Mouse (Mus musculus) spleen, postnatal 14 days (tissue): ENCODE results near the gene Selenom.

Source experiments
- DNase-seq, 2 experiments: peaks; one replicate each; pipeline ENCODE4 v3.0.0; 2021 to 2022; ENCODE audit warnings: low spot score in 2 of 2

Selenom gene

DNA sequence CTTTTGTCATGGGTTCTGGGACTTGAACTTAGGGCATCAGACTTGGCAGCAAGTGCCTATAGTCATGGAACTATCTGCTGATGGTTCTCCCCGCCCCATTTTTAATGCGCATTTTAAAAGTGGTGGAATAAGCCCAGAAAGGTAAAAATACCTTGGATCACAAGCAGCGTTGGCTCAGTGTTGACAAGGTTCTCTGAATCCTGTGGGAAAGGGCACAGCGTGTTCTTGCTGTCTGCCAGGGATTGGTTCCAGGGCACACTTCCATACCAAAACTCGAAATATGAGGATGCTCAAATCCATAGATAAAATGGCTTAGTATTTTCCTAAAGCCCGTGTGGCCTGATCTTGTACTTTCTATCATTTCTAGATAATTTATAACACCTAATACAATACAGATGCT is 1.2 kb upstream of the Selenom start:
- no peak for DNase-seq

DNA sequence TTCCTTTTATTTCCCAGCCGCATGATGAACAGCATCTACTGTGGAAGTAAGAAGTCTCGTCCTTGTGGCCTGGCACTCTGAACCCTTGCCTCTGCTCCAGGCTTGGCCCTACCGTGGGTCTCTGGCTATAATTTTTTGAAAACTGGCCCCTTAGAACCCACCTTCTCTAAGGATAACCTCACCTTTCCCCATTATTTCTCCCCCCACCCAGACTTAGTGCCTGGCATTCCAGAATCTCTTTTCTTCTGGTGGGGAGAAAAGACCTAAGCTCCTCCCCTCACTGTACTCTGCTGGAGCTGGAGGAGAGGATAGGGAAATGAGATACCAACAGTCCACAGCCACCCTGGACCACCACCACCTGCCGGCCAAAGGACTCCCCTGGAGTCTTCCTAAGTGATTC is 732 bp downstream of the Selenom start:
- no peak for DNase-seq

DNA sequence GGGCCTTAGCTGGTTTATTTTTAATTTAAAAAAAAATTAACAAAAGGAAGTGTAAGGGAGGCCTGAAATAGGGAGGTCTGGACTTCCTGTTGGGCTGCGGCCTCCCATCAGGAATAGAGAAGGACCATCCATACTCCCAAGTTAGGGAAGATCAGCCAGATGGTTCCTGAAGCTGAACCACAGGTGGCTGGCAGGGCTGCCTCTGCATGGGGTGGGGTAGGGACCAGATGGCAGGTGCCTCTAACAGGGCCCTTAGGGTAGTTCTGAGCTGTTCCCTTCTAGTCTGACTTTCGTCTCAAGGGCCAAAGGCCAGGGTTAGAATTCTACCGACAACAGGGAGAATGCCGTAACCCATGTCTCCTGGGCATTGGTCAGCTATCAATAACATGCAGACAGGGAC is 1.2 kb downstream of the Selenom start:
- DNase-seq: no peak

DNA sequence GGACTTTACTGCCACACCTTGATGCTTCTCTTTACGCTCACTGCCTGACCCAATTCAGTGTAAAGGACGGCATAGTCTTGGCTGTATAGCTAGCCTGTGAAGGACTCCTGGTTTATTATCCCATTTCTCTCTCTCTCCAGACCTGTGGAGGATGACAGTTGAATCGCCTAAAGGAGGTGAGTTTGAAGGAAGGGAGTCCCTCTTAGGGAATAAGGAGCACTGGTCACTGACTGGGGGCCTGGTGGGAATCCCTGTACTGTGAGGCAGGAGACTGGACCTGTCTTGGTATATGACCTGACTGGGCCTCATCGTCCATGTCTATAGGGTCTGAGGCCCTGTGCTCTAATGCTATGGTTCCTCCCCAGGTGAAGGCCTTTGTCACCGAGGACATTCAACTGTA is 1.6 kb downstream of the Selenom start:
- DNase-seq: no peak

DNA sequence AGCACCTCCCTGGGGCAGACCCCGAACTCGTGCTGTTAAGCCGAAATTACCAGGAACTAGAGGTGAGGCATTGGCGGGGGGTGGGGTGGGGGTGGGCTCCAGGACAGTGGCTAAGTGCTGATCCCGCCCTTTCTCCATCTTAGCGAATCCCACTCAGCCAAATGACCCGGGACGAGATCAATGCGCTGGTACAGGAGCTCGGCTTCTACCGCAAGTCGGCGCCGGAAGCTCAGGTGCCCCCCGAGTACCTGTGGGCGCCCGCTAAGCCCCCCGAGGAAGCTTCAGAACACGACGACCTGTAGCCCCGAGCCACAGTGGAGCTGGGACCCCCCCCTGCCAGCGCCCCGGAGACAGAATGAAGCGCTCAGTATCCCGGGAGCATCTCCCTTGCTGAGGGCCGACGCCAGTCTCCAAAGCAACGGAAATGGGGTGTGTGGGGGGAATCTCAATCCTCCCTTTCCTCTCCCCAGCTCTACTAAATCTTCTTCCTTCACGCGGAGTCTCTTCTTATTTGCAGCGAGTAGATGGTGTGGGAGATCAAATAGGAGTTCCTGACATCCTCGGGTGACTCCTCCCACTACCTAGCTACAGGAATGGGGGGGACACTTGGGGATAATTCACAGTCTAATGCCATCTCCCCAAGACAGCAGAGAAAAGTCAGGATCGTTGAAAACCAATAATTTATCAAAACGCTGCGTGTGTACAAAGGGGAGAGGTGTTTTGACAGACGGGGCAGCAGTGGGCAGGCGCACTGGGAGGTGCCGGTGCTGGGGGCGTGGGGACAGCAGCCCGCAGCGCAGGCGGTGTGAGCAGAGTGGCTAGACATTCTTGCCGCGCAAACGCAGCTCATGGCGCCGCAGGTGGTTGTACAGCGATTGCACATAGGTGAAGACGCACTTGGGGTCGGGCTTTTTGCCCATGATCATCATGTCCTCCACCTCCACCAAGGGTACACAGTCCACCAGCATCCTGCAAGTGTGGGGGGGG is 2.7 kb downstream of the Selenom start:
- no peak for DNase-seq

DNA sequence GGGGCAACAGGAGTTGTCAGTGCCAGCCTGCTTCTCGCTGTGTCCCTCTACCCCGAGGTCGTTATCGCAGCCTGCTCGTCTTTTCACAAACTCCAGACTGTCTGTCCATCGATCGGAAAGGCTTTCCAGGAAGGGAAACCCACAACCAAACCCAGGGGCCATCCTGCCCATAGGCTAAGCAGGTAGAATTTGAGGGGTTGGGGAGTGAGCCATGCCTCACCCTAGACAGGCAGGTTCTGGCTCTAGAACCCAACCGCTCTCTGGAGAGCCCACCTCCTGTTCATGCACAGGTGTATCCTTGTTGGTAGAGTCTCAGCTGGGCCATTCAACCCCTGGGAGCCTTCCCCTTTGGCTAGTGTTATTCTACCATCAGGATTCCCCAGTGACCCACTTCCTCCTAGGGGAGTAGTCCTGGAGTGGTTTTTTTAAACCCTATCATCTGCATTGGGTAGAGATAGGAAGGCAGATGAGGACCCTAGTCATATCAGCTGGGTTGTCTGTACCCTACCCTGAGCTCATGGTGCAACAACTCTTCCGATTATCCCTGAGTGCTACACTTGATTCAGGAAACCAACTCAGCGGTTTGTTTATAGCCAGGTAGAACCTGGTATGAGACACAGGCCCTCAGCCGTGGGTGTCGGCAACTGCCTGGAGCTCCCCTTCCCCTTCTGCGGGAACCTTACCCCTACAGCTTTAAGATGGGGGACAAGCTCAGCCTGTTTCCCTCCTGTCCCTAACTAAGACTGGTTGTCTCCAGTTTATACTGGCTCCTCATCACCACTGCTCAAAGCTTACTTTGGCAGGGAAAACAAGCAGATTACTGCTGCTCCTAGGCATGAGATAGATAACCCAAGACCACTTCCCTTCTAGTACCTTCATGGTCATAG is 3.6 kb downstream of the Selenom start:
- no peak for DNase-seq

DNA sequence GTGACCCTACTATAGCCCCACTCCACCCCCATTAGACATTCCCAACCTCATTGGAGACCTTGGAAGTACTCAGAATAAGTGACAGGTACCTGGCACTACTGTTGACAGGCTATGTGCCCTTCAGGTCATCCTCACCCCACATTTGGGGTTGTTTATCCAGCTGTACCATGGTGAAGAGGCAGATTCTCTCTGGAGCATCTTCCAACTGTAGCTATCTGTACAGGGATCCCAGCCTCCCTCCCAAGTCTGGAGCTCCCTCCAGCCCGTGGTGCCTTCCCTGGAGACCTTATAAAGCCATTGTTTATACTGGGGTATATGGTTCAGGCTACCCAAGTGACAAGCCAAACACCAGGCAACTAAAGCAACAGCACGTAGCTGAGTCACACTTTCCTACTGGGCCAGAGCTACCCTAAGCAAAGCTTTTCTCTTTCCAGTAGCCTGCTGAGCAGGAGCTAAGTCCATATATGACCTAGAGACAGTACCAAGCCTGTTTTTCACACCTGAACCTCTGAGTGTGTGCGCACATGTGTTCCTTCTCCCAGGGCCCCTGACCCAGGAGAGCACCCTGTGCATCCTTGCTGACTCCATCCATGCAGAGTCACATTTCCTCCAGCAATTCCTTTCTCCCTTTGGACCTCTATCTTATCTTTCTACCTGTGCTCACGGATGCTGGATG is 4.7 kb downstream of the Selenom start:
- no peak for DNase-seq

DNA sequence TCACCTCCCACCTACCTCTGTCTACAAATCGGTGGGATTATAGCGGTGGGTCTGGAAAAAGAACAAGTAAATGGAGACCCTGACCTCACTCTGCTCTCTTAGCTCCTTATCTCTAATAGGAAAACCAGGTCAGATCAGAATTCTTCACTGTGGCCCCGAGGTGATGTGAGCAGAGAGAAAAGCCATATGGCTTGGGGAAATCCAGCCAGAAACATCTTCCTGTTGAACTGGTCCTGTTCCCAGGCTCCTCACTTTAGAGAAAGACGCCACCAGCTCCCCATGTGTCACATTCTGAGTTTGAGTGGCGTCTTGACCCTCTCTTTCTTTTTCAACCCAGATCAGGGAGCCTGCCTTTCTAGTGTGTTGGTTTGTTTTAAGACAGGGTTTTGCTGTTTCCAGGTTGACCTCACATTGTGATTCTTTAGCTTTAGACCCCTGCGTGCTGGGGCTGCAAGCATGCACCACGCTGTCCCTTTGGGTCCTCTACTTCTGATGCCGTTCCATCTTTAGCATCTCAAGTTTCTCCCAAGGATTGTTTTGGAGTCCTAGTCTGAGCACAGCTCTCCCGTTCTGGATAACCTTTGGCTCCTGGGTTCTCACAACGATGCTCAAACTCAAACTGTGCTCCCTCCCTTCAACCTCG is 5.4 kb downstream of the Selenom start:
- no peak for DNase-seq

DNA sequence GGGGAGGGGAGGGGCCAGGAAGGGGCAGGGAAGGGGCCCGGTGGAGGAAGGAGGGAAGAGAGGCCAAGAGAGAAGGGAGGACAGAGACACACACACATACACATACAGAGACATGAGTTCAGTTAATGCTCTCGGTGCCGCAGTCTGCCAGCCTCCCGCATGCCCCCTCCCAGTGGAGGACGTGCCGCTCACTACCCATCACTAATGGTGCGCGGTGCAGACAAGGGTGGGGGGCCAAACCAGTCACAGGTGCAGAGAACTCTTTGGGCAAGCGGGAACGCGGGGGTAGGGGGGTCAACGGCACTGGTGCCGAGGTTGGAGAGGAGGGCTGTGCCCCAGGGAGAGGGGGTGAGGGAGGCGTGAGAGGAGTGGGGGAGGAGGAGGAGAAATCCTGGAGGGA is 6.4 kb downstream of the Selenom start:
- DNase-seq: no peak

DNA sequence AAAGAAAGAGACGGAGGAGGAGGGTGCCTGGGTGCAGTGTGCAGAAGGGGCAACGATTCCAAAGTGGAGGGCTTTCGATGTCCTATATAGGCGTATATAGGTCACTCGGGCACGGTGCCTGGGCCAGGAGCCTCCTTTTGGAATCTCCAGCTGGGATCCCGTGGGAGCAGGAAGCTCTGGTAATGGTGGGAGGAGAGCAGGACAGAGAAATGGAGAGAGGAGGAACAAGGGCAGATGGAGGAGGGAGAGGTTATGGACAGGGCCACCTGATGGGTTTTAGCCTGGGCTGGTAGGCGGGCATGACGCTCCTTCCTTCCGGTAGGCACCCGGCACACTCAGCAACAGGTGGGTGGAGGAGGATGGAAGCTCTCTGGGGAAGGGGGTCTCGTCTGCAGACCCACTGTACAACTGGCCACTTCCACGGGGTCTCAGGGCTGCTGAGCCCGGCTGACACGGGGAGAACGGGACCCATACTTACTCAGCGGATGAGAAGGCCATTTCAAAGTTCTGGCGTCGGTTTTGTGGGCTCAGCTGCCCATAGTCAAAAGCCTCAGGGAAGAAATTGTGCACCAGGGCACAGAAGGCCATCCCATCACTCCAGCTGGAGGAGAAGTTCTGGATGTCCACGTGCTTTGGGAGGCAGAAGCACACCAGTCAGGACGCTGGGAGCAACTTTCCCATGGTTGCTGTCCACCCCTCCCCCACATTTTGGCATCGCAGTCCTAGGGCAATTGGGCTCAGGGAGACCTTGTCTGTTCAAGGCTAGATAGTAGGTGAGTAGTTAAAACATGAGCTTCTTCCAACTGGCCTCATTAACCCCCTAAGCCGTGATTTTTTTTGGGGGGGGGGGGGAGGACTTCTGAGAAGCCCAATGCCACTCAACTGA is 7.1 kb downstream of the Selenom start:
- DNase-seq: no peak

DNA sequence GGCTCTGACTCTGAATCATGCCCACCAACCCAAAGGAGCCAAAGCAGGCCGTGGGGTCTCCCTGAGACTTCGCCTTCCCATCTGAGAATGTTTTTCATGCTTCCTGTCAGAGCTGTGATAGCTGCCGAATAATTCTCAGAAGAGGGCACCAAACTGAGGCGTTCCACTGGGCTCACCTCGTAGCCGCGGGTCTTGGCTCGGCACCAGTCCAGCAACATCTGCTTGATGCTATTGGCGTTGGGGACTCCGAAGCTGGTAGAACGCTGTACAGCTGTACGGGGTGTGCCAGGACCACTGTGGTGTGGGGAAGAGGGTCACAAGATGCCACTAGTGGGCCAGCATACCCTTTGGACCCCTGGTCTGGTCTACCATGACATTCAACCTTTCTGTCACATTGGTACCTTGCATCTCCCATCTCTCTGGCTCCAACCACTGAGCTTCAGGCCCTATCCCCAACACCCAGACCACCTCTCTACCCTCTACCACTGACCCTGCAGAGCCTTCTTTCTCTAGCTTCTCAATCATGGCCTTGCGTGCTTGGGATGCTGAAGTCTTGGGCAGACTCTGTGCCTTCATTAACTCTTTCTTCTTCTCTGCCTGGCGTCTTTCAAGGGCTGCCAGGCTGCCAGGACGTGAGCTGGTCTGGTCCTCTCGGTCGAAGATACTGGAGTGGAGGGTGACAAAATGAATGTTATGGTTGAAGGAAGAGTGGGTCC is 8.0 kb downstream of the Selenom start:
- DNase-seq: no peak

DNA sequence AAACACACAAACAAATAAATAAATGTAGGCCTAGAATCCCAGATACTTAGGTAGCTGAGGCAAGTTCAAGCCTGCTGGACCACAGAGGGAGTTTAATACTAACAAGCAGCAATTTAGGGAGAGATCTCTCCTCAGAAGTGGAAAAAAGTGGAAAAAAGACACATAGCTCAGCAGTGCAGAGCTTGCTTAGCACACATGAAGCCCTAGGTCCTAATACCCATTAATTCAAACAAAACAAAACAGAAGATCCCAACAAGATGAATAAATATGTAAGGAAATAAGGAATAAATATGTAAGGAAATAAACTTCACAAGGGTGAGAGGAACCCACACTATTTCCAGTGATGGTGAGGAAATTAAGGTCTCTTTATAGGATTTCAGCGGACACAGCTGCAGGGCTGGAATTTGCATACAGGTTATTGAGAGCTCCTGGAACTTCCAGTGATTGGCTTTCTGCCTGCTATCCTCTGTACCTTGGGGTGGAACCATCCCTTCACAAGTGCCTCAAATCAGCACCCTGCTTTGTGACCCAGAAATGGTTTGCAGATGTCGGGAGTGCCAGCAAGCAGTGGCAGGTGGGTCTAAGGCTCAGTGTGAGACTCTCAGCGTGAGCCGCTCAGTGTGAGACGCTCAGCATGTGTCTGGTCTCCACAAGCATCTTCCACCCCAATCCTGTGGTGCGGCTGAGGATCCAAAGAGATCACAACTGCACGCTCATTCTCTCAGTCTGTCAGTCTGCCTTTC is 9.5 kb downstream of the Selenom start:
- DNase-seq: no peak

DNA sequence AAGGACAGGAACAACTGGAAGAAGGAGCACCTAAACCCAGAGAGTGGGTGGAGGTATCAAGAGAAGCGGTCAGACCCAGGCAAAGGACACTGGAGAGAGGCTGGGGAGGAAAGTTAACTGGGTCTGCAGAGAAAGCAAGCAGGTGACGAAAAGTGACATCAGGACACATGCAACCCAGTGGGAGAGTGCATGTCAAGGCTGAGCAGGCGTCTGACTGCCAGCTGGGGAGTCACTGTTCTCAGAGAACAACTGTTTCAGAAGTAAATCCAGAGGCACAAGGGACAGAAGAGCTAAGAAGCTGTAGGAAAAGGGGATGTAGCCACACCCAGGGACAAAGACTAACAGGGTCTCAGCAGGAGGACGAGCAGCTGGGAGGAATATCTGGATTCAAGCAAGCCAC is 11.1 kb downstream of the Selenom start:
- no peak for DNase-seq

DNA sequence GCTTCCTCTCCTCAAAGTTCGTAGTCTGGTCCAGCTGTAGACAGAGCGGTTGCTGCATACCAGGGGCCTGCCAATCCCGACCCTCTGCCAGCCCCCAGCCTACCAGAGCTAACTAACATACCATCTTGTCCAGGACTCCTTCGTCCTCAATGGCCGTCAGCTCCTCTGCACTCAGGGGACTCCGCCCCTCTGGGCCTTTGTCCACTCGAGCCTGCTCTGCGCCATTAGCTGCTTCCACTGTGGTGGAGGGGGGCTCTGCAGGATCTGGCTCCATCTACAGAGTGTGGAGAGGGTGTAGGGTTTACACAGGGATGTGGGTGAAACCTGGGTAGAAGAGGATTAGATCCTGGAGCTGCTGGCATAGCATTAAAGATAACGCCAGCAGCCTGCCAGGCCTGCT is 11.7 kb downstream of the Selenom start:
- DNase-seq: no peak

DNA sequence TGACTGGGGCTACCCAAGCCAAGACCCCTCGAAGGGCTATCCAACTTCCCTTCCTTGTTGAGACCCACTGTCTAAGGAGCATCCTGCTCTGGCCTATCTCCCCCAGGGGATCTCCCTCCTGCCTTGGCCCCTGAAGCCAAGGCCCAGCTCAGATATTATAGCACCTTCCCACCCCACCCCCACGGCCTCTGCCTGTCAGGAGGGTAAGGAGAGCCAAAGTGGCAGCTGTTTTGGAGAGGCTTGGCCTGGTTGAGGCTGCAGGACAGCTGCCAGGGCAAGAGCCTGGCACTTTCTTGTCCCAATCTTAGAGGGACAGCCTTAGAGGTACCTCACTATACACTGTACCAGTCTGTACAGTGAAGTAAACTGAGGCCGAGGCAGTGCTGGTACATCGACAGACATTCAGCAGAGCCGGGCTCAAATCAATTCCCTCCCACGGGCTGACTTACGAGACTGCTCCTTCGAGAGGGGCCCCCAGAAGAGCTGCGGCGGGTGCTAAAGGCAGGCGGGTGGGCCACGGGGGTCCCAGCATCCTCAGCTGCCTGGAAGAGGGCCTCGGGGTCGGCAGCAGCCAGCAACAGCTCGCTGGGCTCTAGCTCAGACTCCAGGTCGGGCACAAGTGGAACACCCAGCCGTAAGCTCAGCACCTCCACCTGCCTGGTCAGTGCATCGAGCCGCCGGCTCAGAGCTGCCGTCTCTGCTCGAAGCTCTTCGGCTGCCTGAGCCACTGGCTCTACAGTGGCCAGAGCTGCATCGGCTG is 12.7 kb downstream of the Selenom start:
- DNase-seq: no peak

DNA sequence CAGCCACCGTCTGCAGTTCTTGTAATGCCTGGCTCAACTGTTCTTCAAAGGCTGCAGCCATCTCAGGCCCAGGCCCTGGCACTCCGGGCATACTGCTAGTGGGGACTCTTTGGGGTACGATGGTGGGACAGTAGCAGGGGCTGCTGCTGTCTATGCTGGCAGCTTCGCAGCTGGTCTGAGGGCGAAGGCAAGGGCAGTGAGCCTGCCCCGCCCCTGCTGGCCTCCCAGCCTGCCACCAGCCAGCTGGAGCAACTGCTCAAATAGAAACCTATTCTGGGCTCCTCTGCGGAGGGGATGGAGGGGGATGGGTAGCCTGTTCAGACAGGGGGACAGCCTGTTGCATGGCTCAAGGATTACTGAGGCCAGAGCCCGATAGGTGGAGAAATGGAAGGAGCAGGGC is 13.3 kb downstream of the Selenom start:
- DNase-seq: no peak

DNA sequence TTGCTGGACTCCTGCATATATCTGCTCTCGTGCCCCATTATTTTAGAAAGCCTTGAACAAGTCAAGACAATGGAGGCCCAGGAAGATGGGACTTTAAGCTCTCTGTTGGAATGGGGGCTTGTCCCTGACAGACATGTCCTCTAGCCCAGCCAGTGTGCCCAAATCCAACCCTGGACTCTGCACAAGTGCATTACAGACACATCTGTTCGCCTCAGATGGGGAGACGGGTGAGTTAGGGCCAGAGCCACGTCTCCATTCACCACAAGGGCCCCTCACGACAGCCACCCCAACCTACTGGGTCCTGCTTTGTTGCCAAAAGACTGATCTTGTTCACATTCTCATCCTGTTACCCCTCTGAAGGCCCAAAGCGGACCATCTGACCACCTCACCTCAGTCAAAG is 13.7 kb downstream of the Selenom start:
- no peak for DNase-seq

DNA sequence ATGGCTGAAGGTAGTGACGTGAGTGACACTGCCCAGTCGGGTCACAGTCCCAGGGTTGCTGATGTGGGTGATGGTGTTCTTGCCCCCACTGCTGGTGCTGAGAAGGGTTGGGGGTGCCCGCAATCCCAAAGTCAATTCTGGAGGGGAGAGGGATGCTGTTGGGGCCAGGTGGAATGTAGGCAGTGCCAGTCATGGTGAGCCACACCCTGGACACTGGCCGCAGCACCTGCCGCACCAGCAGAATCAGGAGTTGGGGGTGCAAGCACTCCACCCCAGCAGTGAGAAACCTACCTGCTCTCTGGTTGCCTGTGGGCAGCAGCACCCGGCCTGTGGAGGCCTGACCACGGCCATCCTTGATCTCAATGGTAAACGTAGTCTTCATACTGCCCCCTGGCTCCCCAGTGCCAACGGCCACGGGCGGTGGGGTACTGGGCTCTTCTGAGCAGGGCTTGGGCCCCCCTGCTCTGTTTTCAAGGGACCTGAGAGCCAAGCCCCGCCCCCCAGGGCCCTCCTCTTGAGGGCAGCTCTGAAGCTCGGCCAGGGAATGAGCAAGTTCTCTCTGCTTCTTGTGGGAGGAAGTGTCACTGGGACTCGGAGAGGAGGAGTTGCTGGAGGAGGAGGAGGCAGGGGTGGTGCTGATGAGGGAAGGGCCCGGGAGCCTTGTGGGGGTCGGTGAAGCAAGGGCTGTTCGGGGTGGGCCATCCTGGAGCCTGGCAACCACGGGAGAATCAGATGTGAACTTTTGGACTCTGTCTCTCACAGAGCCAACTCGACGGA is 15.2 kb downstream of the Selenom start:
- no peak for DNase-seq
